Comparison of ENCODE assay signal across 12 mouse cellular contexts in the genomic region with DNA sequence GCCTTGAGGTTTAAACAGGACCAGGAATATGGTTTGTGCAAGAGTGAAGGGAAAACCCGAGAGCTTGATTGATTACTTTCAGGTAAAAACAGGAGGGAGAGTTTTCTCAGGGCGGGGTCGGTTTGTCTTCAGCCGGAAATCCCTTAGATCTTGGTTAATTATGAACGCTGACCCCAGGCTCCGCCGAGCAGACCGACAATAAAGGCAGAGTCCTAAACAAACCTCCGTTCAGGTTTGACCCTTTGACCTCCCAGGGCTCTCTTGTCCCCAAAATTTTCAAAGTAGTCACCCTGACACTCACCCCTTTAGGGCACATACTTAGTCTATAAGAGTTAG.
DNase-seq lines count a peak whose midpoint lies in the region; ATAC-seq and TF ChIP-seq lines count a peak whose summit lies in the region.
"Had no signal": no experiment of that assay in that cellular context is flagged by ENCODE, and none has a peak within 500 bp of the region (broad histone marks: within the 10 kb centered on the region; RNA-seq: fewer than 3 reads in every experiment).

No protein-coding gene starts in this region.

- WGBS in kidney, adult 2 months, result 23% methylated on average over 9 of the region's 9 CpGs
- 7% methylated on average over 9 of the region's 9 CpGs for WGBS in neural tube, embryonic 15.5 days

- no peak overlapping the region for H3K4me3 ChIP-seq in kidney, adult 2 months (ENCODE audit: insufficient read depth, low read depth, low read length)
- H3K4me3 ChIP-seq in neural tube, embryonic 15.5 days (replicated peaks), result no peak overlapping the region
- H3K4me3 ChIP-seq: embryonic facial prominence, embryonic 12.5 days; heart, embryonic 15.5 days; lung, embryonic 15.5 days had no signal

- no peaks in the 10 kb centered on the region for H3K27me3 ChIP-seq in kidney, adult 2 months (replicated peaks; ENCODE audit: control insufficient read depth, insufficient read depth, low read length)
- no peaks in the 10 kb centered on the region for H3K27me3 ChIP-seq in neural tube, embryonic 15.5 days (replicated peaks)
- H3K27me3 ChIP-seq: embryonic facial prominence, embryonic 12.5 days; heart, embryonic 15.5 days; lung, embryonic 15.5 days had no signal

- no peak overlapping the region for H3K4me2 ChIP-seq in neural tube, embryonic 15.5 days
- H3K4me2 ChIP-seq: lung, embryonic 15.5 days had no signal

- H3K4me1 ChIP-seq in kidney, adult 2 months (ENCODE audit: control insufficient read depth, insufficient read depth, low read length), result peaks cover 47% of the 10 kb centered on the region
- peaks cover 66% of the 10 kb centered on the region for H3K4me1 ChIP-seq in neural tube, embryonic 15.5 days

- DNase-seq in kidney, adult 2 months, result peak; percentile 73
- no peak for DNase-seq in kidney, postnatal 14 days
- DNase-seq in ZHBTc4 (ENCODE audit: low read depth, low spot score), result peak; percentile 47
- DNase-seq in kidney, postnatal 10 days, result peak; percentile 27
- DNase-seq in urinary bladder, postnatal 14 days (ENCODE audit: low spot score), result no peak
- no peak for DNase-seq in gastrocnemius, postnatal 25 days
- DNase-seq: thymus, adult 2 months had no signal

- TF ChIP-seq CTCF in kidney, adult 2 months (conservative IDR thresholded peaks at IDR 0.05; ENCODE audit: insufficient read depth, insufficient read length, low read depth, low read length), result no peak

- no peak for TF ChIP-seq POLR2A in kidney, adult 2 months (IDR thresholded peaks at IDR 0.05; ENCODE audit: low read depth, low read length)

- H3K36me3 ChIP-seq in kidney, adult 2 months (ENCODE audit: control insufficient read depth, insufficient read depth, low read length), result no peaks in the 10 kb centered on the region
- H3K36me3 ChIP-seq in neural tube, embryonic 15.5 days, result no peaks in the 10 kb centered on the region
- H3K36me3 ChIP-seq: embryonic facial prominence, embryonic 12.5 days; heart, embryonic 15.5 days; lung, embryonic 15.5 days had no signal

- H3K27ac ChIP-seq in kidney, adult 2 months (ENCODE audit: insufficient read depth, low read depth, low read length), result peak overlapping the region; percentile 75
- peak overlapping the region; percentile 54; the same call in 1 of the 2 replicates for H3K27ac ChIP-seq in neural tube, embryonic 15.5 days (replicated peaks)
- H3K27ac ChIP-seq: lung, embryonic 15.5 days had no signal

- ATAC-seq in neural tube, embryonic 15.5 days (ENCODE audit: low FRiP score), result no peak
- ATAC-seq in cerebellum, adult (ENCODE audit: insufficient number of reproducible peaks, low FRiP score, low TSS enrichment), result no peak

- H3K9me3 ChIP-seq in neural tube, embryonic 15.5 days (replicated peaks), result no peaks in the 10 kb centered on the region
- H3K9me3 ChIP-seq: embryonic facial prominence, embryonic 12.5 days; heart, embryonic 15.5 days; lung, embryonic 15.5 days had no signal

- no peak overlapping the region for H3K9ac ChIP-seq in neural tube, embryonic 15.5 days (replicated peaks)
- H3K9ac ChIP-seq: embryonic facial prominence, embryonic 12.5 days; heart, embryonic 15.5 days; lung, embryonic 15.5 days had no signal

Comparison
In these comparisons a context has a peak if more than half of its experiments do, and no peak if none do; other contexts are left out.
1. DNase-seq: peak in kidney, adult 2 months (single experiment), ZHBTc4 (single experiment) and kidney, postnatal 10 days (single experiment); none in kidney, postnatal 14 days (single experiment), urinary bladder, postnatal 14 days (single experiment) and gastrocnemius, postnatal 25 days (single experiment).